Mouse (Mus musculus): Measurements from ENCODE around the gene Atxn10. TPM values are rescaled to one million over a fixed set of nuclear protein-coding genes. Genes with fewer than 3 reads are reported as not detected.
"Not testable (repeated sequence)": the region's sequence is repeated elsewhere in the genome, so short reads cannot be mapped to it uniquely, and the experiment has no call there.

The Atxn10 gene
- total RNA-seq, 2 experiments from 2014 or later, result 286 to 293 TPM

GRCm38 (mm10) chr15:85333511-85333910, 2.5 kb upstream of the Atxn10 start:
- not testable (repeated sequence) for DNase-seq (ENCODE audit: low spot score in 2 of 2)

DNA sequence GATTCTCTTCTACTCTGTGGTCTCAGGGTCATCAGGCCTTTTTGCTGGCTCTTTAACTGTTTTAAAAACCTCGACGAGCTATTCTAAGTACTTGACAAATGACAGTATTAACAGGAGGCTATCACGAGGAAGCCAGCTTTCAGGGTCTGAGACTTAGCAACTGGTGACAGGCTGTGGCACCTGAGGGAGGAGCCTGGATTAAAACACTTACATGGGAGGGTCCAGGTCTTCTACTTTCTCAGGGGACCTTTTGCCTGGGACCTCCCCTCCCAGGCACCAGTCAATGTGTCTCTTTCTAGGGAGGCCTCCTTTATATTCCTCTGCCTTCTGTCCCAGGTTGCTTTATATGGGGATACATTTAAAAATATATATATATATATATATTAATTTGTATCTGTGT, 1.8 kb upstream of the Atxn10 start:
- no peak for DNase-seq (ENCODE audit: low spot score in 2 of 2)

DNA sequence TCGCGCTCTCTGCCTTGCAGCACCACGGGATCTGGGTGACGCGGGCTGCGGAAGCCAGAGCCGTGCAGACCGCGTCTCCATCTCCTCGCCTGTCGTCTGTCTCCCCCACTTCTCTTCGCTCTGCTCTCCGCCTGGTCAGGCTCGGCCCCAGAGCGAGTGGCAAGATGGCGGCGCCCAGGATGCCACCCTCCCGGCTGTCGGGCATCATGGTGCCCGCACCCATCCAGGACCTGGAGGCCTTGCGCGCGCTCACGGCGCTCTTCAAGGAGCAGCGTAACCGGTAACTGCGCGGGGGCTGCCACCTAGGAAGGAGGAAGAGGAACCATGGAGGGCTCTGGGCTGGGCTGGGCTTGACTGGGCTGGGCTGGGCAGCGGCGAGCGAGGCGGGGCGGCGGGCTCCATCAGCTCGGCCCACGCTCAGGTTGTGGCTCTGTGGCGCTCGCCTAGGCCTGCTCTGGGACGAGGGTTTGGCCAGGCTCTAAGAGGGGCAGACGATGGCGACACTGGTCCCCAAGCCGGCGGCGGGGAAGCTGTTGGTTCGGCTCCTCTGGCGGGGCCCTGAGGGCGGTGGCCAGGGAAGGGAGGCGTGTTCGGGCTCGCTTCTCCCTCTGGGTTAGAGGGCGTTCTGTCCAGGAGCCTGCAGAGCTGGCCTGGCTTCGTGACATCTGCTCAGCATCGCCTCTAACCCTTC, 401 bp downstream of the Atxn10 start:
- DNase-seq (ENCODE audit: low spot score in 2 of 2), result peak; percentile 63 to 76

DNA sequence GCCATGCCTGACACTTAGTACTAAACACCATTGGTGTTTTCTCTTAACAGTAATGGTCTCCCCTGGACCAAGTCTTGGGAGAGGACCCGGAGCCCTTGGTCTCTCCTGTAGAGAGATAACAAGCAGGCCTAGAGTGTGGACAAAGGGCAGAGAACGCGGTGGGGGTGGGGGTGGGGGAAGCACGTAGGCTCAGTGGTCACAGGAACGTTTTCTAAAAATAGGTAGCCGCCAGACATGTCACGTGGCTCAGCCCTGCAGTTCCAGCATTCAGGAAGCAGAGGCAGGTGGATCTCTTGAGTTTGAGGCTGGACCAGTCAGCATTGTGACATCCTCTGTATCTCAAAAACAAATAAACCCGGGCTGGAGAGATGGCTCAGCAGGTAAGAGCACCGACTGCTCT, 1.2 kb downstream of the Atxn10 start:
- DNase-seq (ENCODE audit: low spot score in 2 of 2), result no peak

- DNase-seq (ENCODE audit: low spot score in 2 of 2), result no peak
Observed at GRCm38 (mm10) chr15:85337979-85338378, 1.9 kb downstream of the Atxn10 start.

DNA sequence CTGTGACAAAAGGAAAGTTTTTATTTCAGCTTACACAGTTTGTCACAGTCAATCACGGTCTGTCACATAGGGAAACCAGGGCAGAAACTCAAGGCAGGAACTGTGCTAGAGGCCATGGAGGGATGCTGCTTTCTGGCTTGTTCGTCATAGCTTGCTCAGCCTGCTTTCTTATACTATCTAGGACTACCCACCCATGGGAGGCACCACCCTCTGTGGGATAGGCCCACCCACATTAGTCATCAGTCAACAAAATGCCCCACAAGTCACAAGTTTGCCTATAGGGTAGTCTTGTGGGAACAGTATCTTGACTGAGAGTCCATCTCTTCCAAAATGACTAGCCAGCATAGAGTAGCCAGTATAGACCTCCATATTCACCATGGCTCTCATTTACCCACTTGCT, 6.2 kb downstream of the Atxn10 start:
- no peak for DNase-seq (ENCODE audit: low spot score in 2 of 2)

DNA sequence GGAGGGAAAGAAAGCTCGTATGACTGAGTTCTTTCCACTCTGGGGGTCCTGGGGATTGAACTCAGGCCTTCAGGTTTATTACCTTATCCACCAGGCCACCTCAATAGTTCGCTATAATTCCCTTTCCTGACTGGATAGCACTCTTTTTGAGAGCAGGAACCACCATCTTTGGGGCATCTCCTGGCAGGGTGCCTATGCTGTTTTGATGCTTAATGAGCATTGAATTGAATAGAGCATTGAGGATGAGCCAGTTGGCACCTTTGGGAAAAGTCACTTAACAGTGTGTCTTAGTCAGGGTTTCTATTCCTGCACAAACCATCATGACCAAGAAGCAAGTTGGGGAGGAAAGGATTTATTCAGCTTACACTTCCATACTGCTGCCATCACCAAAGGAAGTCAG, 8.6 kb downstream of the Atxn10 start:
- no peak for DNase-seq (ENCODE audit: low spot score in 2 of 2)

DNA sequence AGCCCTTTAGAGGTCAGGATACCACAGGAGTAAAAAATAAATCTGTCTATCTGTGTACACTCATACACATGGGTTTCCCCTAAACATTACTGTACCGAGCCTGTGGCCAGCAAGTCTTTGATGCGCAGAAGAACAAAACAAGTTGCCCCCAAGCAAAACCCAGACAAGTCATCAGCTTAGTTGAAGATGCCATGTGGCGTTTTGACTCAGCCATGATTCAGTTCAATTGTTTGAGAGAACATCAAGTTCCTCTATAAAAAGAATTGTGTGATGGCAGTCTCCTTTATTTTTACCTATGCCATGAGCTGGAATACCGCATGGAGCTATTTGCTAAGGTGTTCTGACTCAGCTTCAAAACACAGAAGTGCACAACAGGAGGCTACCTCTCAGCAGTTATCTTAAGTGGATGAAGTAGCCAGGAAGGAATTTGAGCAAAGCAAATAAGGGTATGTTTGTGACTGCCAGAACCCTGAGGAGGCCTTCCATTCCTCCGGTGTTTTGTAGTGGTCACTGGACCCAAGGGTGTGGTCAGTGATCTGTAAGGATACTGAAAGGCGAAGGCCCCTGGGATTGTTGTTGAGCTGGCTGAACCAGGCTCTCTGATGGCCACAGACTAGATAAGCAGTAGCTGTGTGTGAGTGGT, 11.1 kb downstream of the Atxn10 start:
- no peak for DNase-seq (ENCODE audit: low spot score in 2 of 2)

GRCm38 (mm10) chr15:85350144-85350543, 14.1 kb downstream of the Atxn10 start:
- DNase-seq (ENCODE audit: low spot score in 2 of 2), result no peak

DNA sequence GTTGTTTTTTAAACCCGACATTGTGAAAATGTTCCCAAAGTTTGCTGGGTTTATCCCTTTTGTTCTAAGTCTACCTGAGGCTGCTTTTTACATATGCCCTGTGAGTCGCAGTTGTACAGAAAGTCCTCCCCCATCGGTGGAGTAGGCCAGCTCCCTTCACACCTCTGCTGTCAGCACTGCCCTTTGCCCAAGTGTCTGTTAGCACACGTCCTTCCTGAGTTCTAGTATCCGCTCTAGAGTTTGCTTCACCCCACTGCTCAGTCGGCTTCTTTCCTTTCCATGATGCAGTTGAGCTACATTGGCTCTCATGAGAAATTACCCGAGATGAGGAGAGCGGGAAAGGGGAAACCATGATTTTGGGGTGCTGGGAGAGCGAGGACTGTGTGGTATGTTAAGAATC, 18.0 kb downstream of the Atxn10 start:
- no peak for DNase-seq (ENCODE audit: low spot score in 2 of 2)

- no peak for DNase-seq (ENCODE audit: low spot score in 2 of 2)
Observed at GRCm38 (mm10) chr15:85356112-85356511, 20.1 kb downstream of the Atxn10 start.

DNA sequence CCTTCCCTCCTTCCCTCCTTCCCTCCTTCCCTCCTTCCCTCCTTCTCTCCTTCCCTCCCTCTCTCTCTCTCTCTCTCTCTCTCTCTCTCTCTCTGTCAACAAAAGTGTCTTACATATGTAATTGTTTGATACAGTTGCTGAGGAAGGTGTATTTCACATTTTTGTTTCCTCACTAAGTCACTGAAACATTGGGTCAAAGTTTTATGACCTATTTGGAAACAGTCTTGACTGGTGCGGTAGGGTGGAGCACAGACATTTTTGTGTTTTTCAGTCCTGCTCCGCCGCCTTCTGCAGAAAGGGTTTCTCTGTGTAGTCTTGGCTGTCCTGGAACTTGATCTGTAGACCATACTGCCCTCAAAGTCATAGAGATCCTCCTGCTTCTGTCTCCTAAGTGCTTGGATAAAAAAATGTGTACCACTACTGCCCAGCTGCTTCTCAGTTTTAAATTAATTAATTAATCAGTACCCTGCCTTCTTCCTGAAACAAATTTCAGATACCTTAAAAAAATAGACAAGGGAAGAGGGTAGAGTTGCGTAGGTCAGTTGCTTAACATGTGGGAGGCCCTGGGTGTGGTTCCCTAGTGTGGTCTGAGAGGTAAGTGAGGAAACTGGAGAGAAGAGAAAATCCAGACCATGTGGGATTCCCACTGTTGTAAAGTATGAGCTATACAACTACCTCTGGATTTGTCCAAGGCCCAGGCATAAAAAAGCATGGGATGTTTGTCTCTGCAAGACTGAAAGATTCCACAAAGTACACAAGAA, 21.6 kb downstream of the Atxn10 start:
- no peak for DNase-seq (ENCODE audit: low spot score in 2 of 2)

- DNase-seq (ENCODE audit: low spot score in 2 of 2), result no peak
Observed at GRCm38 (mm10) chr15:85359483-85359882, 23.4 kb downstream of the Atxn10 start.

- no peak for DNase-seq (ENCODE audit: low spot score in 2 of 2)
Observed at GRCm38 (mm10) chr15:85359901-85360300, 23.9 kb downstream of the Atxn10 start.

GRCm38 (mm10) chr15:85364366-85364765, 28.3 kb downstream of the Atxn10 start:
- DNase-seq (ENCODE audit: low spot score in 2 of 2), result no peak

DNA sequence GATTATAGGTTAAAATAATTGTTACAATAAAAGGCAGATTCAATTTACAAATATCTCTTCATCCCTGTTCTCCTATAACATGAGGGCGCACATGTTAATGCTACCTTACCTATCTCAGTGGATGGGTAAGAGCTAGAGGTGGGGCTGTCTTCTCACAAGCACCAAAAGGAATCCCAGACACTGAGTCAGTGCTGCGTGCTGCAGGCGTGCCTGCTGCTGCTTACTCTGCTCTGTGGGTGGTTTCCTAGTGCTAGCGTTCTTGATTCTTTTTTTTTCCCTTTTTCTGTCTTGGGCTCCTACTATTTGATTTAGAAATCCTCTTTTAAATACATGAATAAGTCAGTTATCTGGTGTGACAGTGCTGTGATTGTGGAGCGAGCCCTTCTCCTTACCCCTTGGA, 30.9 kb downstream of the Atxn10 start:
- DNase-seq (ENCODE audit: low spot score in 2 of 2), result peak; percentile 24 to 51

DNA sequence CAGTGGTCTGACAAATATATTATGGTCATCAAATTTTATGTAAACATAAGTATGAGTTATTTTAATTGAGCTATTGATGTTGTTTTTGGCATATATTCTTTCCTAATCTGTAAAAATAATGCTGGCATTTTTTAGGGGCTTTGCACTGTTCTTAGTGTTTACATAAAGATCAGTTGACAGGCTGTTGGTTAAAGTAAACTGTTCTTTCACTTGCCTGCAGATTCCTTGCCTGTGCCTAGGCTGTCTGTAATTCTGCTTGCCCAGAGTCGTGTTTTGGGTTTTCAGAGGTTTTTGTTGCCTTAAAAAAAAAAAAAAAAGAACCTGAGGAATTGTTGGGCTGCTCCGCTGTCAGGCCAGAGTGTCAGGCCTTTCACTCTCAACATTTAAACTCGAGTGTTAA, 33.7 kb downstream of the Atxn10 start:
- DNase-seq (ENCODE audit: low spot score in 2 of 2), result no peak

DNA sequence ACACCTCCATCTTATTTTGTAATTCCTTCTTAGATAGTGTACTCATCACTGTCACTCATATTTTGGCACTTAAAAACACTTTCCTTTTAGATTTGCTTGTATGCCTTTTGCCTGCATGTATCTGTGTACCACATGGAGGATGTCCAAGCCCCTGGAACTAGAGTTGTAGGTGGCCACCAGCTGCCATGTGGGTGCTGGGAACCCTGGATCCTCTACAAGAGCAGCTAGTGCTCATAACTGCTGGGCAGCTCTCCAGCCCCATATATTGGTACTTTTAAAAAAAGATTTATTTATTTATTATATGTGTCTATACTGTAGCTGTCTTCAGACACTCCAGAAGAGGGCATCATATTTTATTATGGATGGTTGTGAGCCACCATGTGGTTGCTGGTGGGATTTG, 37.1 kb downstream of the Atxn10 start:
- DNase-seq (ENCODE audit: low spot score in 2 of 2), result peak; percentile 43 to 76

GRCm38 (mm10) chr15:85383477-85383876, 47.4 kb downstream of the Atxn10 start:
- DNase-seq (ENCODE audit: low spot score in 2 of 2), result no peak

DNA sequence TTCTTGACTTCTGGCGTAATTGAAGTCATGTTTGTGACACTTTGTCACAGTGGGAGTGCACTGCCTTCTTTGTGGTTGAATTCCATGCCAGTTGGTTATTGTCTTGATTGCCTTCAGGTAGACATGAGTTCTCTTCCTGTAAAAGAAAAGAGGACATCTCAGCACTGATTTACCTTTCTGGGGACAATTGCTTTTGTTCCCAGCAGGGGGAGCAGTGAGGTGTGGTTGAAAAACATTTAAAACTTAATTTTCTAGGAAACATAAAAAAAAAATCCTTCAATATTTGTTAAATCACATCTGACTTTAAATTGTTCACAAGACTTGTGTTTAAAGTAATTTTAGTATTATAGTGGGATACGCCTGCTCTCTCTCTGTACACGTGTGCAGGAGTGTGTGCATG, 52.7 kb downstream of the Atxn10 start:
- DNase-seq (ENCODE audit: low spot score in 2 of 2), result no peak

DNA sequence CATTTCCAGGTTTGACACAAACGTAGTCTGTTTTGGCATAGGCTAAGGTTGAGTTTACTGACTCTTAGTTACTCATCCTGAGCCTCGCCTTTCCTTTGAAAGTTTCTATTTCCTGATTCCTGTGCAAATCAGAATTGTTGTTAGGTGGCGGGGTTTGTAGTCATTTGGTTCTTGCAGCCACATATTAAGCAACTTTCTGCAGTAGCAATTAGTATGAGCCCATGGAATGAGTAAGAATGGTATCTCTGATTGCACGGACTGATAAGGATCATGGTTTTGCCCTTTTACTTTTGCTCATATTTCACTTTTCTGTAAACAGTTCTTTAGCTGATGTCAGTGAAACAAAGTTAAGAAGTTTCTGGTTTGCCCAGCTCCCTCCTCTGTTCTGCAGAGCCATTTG, 53.9 kb downstream of the Atxn10 start:
- no peak for DNase-seq (ENCODE audit: low spot score in 2 of 2)

- DNase-seq (ENCODE audit: low spot score in 2 of 2), result no peak
Observed at GRCm38 (mm10) chr15:85395360-85395759, 59.3 kb downstream of the Atxn10 start.

All from layer of hippocampus, adult 18-20 months (tissue).